Mouse (Mus musculus): ENCODE data around the gene Abcc4.

DNA sequence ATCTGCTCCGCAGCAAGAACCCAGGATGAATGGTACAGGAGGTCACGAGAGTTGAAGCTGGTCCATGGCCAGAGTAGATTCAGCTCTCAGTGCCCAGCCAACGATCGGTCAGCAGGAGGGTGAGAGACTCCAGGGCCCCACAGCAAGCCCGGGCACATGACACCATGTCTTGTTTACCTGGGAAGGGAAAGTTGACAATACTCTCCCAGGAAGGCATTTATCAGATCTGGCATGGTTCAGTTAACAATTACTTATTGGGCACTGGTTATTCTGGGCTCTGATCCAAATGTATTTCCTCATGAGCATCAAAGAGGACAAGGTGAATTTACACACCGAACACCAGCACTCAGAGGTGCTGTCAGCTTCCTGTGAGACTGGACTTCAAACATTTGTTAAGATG lies 38.5 kb downstream of the Abcc4 start:
- TF ChIP-seq CTCF (IDR thresholded peaks at IDR 0.05; ENCODE audit: control insufficient read depth, insufficient read depth, insufficient replicate concordance, low read depth, low read length) = no peak
- no peak for TF ChIP-seq POLR2A (IDR thresholded peaks at IDR 0.05; ENCODE audit: control insufficient read depth, low read depth, low read length)

Measured in testis, adult 2 months (tissue).